Mouse (Mus musculus) gastrocnemius, postnatal 4 days (tissue): ENCODE data around the gene Slc45a1. TPM values are rescaled to one million over a fixed set of nuclear protein-coding genes. Genes with fewer than 3 reads are reported as not detected.
A peak's percentile ranks its signal among the peaks of the same experiment; 100 is the strongest.

Experiments used
- DNase-seq, 2 experiments: peaks; one replicate each; pipeline ENCODE4 v3.0.0; 2021 to 2022; ENCODE audit warnings: low spot score in 2 of 2, mixed read lengths in 2 of 2
- long read RNA-seq, 2 experiments: library from polyadenylated mRNA; stranded (forward); transcript quantifications; one replicate each; pipeline ENCODE4 v2.0.0; 2021
- total RNA-seq, 2 experiments: library from RNA; stranded (reverse); gene quantifications; 2 replicates each; pipeline ENCODE4 v1.2.3; 2021

Gene Slc45a1
- not detected for total RNA-seq
- long read RNA-seq, experiment 1: 0 reads
- long read RNA-seq, experiment 2: 0 reads

GRCm38 (mm10) chr4:150651390-150652277, at the start of gene Slc45a1:
Gene Slc45a1 (minus strand): TSS chr4:150652174.
- DNase-seq: no peak

GRCm38 (mm10) chr4:150700849-150701248, 48.9 kb upstream of the Slc45a1 start:
- no peak for DNase-seq

GRCm38 (mm10) chr4:150694434-150695108, 42.6 kb upstream of the Slc45a1 start:
- DNase-seq: no peak

GRCm38 (mm10) chr4:150692861-150693403, 41.0 kb upstream of the Slc45a1 start:
- DNase-seq: no peak

- peak in 1 of 2 experiments; percentile 51 for DNase-seq
Observed at GRCm38 (mm10) chr4:150690759-150691158, 38.8 kb upstream of the Slc45a1 start.

GRCm38 (mm10) chr4:150689553-150689952, 37.6 kb upstream of the Slc45a1 start:
- no peak for DNase-seq

GRCm38 (mm10) chr4:150687126-150687753, 35.3 kb upstream of the Slc45a1 start:
- DNase-seq: no peak

GRCm38 (mm10) chr4:150686538-150686937, 34.6 kb upstream of the Slc45a1 start:
- no peak for DNase-seq

GRCm38 (mm10) chr4:150685778-150686493, 34.0 kb upstream of the Slc45a1 start:
- no peak for DNase-seq

- DNase-seq: no peak
Observed at GRCm38 (mm10) chr4:150685043-150685777, 33.2 kb upstream of the Slc45a1 start.

GRCm38 (mm10) chr4:150680373-150680772, 28.4 kb upstream of the Slc45a1 start:
- no peak for DNase-seq

GRCm38 (mm10) chr4:150678789-150679188, 26.8 kb upstream of the Slc45a1 start:
- DNase-seq: no peak

GRCm38 (mm10) chr4:150677846-150678224, 25.9 kb upstream of the Slc45a1 start:
- no peak for DNase-seq

- DNase-seq: no peak
Observed at GRCm38 (mm10) chr4:150677126-150677845, 25.3 kb upstream of the Slc45a1 start.

- no peak for DNase-seq
Observed at GRCm38 (mm10) chr4:150676029-150676428, 24.1 kb upstream of the Slc45a1 start.

GRCm38 (mm10) chr4:150675274-150675673, 23.3 kb upstream of the Slc45a1 start:
- no peak for DNase-seq

GRCm38 (mm10) chr4:150665806-150666205, 13.8 kb upstream of the Slc45a1 start:
- DNase-seq: no peak

GRCm38 (mm10) chr4:150664726-150665125, 12.8 kb upstream of the Slc45a1 start:
- no peak for DNase-seq

- peak in 1 of 2 experiments; percentile 33 for DNase-seq
Observed at GRCm38 (mm10) chr4:150663192-150663591, 11.2 kb upstream of the Slc45a1 start.
